Mouse (Mus musculus) embryonic fibroblast, embryonic 13.5 days (primary cell): ENCODE results near the gene Mgat5.

ENCODE experiments used
- CTCF ChIP-seq: IDR thresholded peaks from 2 replicates; pipeline ENCODE4 v1.5.1; 2011; ENCODE audit warnings: mild to moderate bottlenecking, control low read depth, low read length, moderate library complexity, borderline replicate concordance; ENCODE audit not compliant: insufficient read depth
- POLR2A ChIP-seq: IDR thresholded peaks from 2 replicates; pipeline ENCODE4 v1.6.1; 2011; ENCODE audit warnings: low read depth, mild to moderate bottlenecking, control low read depth, low read length, moderate library complexity

GRCm38 (mm10) chr1:127353408-127353807 lies 148.6 kb downstream of the Mgat5 start:
- TF ChIP-seq CTCF = no peak
- no peak for TF ChIP-seq POLR2A
